Mouse (Mus musculus) midbrain, embryonic 13.5 days (tissue): ENCODE data around the gene Tmem50b. TPM values are rescaled to one million over a fixed set of nuclear protein-coding genes. Genes with fewer than 3 reads are reported as not detected.

ENCODE experiments used
- ATAC-seq: fragments of 200-750 bp; cut with Nextera tagmentation; 2 replicates; pipeline ENCODE4 v1.8.0; 2017; ENCODE audit warnings: mild to moderate bottlenecking, moderate TSS enrichment, moderate library complexity
- H3K27ac ChIP-seq: fragments of 300-500 bp; sonication (generic); 2 replicates; pipeline ENCODE4 v1.5.1; 2015; ENCODE audit warnings: inconsistent platforms, mild to moderate bottlenecking, moderate library complexity
- H3K27me3 ChIP-seq: fragments of 300-500 bp; sonication (generic); 2 replicates; pipeline ENCODE4 v1.6.1; 2015; ENCODE audit warnings: mild to moderate bottlenecking, inconsistent platforms
- H3K36me3 ChIP-seq: fragments of 300-500 bp; sonication (generic); 2 replicates; pipeline ENCODE4 v1.6.1; 2015; ENCODE audit warnings: mild to moderate bottlenecking, inconsistent platforms
- H3K4me1 ChIP-seq: fragments of 300-500 bp; sonication (generic); replicated peaks from 2 replicates; pipeline ENCODE4 v1.6.1; 2015; ENCODE audit warnings: inconsistent platforms
- H3K4me2 ChIP-seq: fragments of 300-500 bp; sonication (generic); replicated peaks from 2 replicates; pipeline ENCODE4 v1.6.1; 2015; ENCODE audit warnings: moderate library complexity, mild to moderate bottlenecking, inconsistent platforms
- H3K4me3 ChIP-seq: fragments of 300-500 bp; sonication (generic); replicated peaks from 2 replicates; pipeline ENCODE4 v1.5.1; 2015; ENCODE audit warnings: mild to moderate bottlenecking, inconsistent platforms
- H3K9ac ChIP-seq: fragments of 300-500 bp; sonication (generic); replicated peaks from 2 replicates; pipeline ENCODE4 v1.6.1; 2015; ENCODE audit warnings: mild to moderate bottlenecking, inconsistent platforms
- H3K9me3 ChIP-seq: fragments of 300-500 bp; sonication (generic); 2 replicates; pipeline ENCODE4 v1.6.1; 2016; ENCODE audit warnings: mild to moderate bottlenecking, inconsistent platforms
- WGBS: fragments of 180-500 bp; shearing (Covaris S2); methylation state at CpG from one replicate; pipeline ENCODE4 v1.1.7; 2015; 5-methylcytosine and 5-hydroxymethylcytosine counted together
- polyA plus RNA-seq: library from polyadenylated mRNA; unstranded; fragments of >200 nt; fragmentation: Nextera tagmentation; extraction: Ambion mirVana; gene quantifications from 2 replicates; pipeline ENCODE4 v1.2.1, GENCODE M21; 2015

Gene Tmem50b
- polyA plus RNA-seq, 1 experiment from 2014 or later = 55.1 TPM

DNA sequence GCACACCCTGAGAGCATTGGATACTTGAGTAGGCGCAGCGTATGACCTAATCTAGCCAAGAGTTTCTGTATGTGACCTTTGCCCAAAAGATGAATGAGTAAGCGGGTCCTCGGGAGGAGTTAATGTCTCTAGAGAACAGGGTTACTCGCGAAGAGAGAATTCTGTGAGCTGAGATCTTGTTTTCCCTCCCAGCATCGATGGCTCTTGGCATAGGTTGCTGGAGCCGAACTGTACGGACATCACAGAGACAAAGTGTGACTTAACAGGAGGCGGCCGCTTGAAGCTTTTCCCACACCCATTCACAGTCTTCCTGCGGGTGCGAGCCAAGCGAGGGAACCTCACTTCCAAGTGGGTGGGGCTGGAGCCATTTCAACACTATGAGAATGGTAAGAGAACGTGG is 39.9 kb downstream of the Tmem50b start:
- H3K9ac ChIP-seq = no peak overlapping the region
- H3K4me2 ChIP-seq = no peak overlapping the region
- 92% methylated on average over 15 of the region's 15 CpGs for WGBS
- H3K4me1 ChIP-seq = peaks cover 9% of the 10 kb centered on the region
- no peak overlapping the region for H3K27ac ChIP-seq
- no peaks in the 10 kb centered on the region for H3K9me3 ChIP-seq
- ATAC-seq = no peak
- peaks cover 49% of the 10 kb centered on the region for H3K36me3 ChIP-seq
- no peaks in the 10 kb centered on the region for H3K27me3 ChIP-seq
- H3K4me3 ChIP-seq = no peak overlapping the region

DNA sequence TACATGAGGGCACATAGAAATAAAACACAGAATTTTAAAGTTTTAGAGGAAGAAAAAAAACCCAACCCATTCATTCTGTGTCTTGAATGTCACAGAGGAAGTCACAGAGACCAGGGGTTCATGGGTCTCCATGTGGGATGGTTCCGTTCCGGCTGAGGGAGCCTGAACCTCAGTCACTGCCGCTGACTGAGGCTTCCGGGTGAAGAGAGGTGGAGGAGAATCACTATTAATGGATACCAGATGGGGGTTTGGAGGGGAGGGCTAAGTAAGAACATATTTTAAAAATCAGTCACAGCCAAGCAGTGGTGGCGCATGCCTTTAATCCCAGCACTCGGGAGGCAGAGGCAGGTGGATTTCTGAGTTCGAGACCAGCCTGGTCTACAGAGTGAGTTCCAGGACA is 40.4 kb downstream of the Tmem50b start:
- ATAC-seq = no peak
- WGBS = 86% methylated on average over 7 of the region's 7 CpGs
- no peaks in the 10 kb centered on the region for H3K27me3 ChIP-seq

DNA sequence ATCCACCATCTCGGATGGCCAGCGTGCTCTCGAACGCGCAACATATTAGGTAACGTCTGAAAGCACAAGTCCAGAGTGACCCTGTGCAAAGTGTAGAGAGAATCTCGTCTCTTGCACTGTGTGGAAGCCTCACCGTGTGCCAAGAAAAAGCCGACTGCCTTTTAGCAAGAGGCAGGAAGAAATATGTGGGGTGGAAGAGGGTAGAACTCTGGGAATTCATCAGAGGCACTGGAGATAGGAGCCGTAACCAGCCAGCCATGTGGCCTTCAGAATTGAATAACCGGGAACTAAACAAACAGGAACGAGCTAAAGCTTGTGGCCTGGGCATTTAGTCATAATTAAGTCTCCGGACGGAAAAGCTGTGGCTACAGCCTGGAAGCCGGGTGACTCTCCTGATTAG is 40.9 kb downstream of the Tmem50b start:
- no peak for ATAC-seq
- H3K4me2 ChIP-seq = no peak overlapping the region
- peaks cover 40% of the 10 kb centered on the region for H3K36me3 ChIP-seq
- peaks cover 9% of the 10 kb centered on the region for H3K4me1 ChIP-seq
- WGBS = 88% methylated on average over 15 of the region's 15 CpGs
- H3K27ac ChIP-seq = no peak overlapping the region
- H3K4me3 ChIP-seq = no peak overlapping the region
- H3K9ac ChIP-seq = no peak overlapping the region
- no peaks in the 10 kb centered on the region for H3K27me3 ChIP-seq
- no peaks in the 10 kb centered on the region for H3K9me3 ChIP-seq

More for the DNA sequence above, 40.4 kb downstream of the Tmem50b start:
- H3K27ac ChIP-seq = no peak overlapping the region
- no peak overlapping the region for H3K4me3 ChIP-seq
- H3K36me3 ChIP-seq = peaks cover 45% of the 10 kb centered on the region
- no peak overlapping the region for H3K9ac ChIP-seq
- peaks cover 9% of the 10 kb centered on the region for H3K4me1 ChIP-seq
- no peaks in the 10 kb centered on the region for H3K9me3 ChIP-seq
- H3K4me2 ChIP-seq = no peak overlapping the region

DNA sequence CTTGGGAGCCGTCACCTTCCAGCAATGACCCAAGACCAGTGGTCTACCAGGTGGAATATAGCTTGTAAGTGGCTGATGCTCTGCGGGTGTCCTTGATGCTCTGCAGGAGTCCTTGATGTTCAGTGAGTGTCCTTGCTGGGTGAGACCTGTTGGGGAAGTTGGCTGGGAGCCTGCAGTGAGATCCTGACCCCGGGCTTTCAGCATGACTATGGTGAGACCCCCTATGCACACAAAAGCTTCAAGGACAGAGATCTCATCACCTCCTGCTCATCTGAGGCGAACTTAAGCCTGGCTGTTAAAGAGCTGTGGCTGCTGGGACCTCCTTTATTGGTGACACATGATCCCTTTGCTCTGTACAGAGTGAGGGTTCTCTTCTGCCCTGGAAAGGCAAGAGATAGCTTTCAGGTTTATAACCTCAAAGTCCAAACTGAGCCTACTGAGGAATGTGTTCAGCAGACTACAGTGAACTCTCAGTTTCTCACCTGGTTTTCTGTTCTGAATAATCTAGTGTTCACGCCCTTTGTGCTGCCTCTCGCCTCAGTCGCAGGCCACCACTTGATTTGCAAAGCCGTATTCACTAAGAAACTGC is 42.5 kb downstream of the Tmem50b start:
- Histone ChIP-seq H3K4me3 (no peak overlapping the region), H3K9ac (no peak overlapping the region), H3K27me3 (no peaks in the 10 kb centered on the region), H3K9me3 (no peaks in the 10 kb centered on the region), H3K27ac (no peak overlapping the region), H3K4me2 (no peak overlapping the region), H3K4me1 (peaks cover 15% of the 10 kb centered on the region), H3K36me3 (peaks cover 35% of the 10 kb centered on the region)
- ATAC-seq = no peak
- WGBS = 83% methylated on average over 8 of the region's 8 CpGs

DNA sequence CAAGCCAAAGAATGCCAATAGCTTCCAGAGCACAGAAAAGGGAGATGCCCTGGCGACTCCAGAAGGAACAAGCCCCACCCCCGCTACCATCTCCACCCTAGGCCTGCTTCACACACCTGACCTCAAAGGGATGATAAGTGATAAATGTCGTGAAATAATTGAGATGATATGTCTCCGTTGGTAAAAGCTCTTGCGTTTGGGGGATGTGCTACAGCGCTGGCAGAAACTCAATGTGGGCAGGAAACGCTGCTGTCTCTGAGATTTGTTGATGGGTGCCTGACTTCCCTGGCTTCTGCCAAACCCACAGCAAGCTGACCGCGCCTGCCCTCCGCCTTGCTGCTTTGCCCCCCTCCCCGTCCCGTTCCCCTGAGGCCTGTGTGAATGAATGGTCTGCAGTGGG is 44.0 kb downstream of the Tmem50b start:
- H3K27ac ChIP-seq = no peak overlapping the region
- H3K9me3 ChIP-seq = no peaks in the 10 kb centered on the region
- H3K36me3 ChIP-seq = peaks cover 26% of the 10 kb centered on the region
- no peaks in the 10 kb centered on the region for H3K27me3 ChIP-seq
- H3K4me3 ChIP-seq = no peak overlapping the region
- WGBS = 70% methylated on average over 12 of the region's 12 CpGs
- ATAC-seq = no peak
- 0 out of 2 replicates have a peak overlapping the region, but pooled peaks have one; percentile 23 for H3K9ac ChIP-seq
- H3K4me2 ChIP-seq = no peak overlapping the region
- H3K4me1 ChIP-seq = peaks cover 28% of the 10 kb centered on the region

DNA sequence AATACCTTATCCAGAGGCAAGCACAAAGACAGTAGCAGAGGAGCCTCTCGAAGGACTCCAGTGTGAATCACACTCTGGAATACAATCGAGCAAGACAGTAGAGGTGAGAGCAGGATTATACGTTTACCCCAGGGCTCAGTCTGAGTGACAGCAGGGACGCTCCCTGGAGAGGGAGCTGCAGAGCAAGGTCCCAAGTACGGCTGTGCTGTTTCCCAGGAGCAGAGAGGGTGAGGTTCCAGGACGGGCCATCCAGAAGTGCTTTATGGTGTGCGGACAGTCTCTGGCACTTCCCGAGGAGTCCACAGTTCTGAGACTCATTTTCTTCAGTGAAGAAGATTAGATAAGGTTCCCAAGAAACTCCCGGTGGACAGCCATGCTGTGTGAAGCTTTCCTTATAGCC is 45.5 kb downstream of the Tmem50b start:
- peaks cover 15% of the 10 kb centered on the region for H3K36me3 ChIP-seq
- H3K4me2 ChIP-seq = no peak overlapping the region
- no peak for ATAC-seq
- H3K4me1 ChIP-seq = peaks cover 41% of the 10 kb centered on the region
- no peak overlapping the region for H3K27ac ChIP-seq
- WGBS = 58% methylated on average over 9 of the region's 9 CpGs
- H3K9me3 ChIP-seq = no peaks in the 10 kb centered on the region
- no peak overlapping the region for H3K9ac ChIP-seq
- no peaks in the 10 kb centered on the region for H3K27me3 ChIP-seq
- no peak overlapping the region for H3K4me3 ChIP-seq

DNA sequence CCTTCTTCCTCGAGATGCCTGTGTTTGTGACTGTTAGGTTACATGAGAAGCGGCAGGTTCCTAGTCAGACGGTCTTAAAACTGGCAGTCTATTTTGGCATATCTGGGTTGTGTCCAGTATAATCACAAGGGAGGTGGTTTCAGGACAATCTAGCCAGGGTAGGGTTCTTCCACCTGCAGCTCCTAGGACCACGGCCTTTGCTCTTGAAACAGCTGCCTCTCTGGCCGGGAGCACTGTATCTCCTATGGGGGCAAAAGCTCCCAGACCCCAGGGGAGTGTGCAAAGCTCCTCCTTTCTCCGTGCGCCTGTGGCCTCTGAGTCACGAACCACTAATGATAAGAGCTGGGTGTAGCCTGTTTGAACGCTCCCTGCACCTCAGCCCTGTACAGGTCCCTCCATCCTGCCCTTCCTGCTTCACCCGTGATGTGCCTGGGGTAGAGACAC is 46.5 kb downstream of the Tmem50b start:
- WGBS = 75% methylated on average over 10 of the region's 10 CpGs
- Histone ChIP-seq H3K27me3 (peaks cover 3% of the 10 kb centered on the region; the same call in 1 of the 2 replicates), H3K9me3 (no peaks in the 10 kb centered on the region), H3K4me2 (no peak overlapping the region), H3K4me1 (peaks cover 43% of the 10 kb centered on the region), H3K36me3 (peaks cover 14% of the 10 kb centered on the region), H3K4me3 (no peak overlapping the region), H3K9ac (no peak overlapping the region), H3K27ac (no peak overlapping the region)
- ATAC-seq = no peak

GRCm38 (mm10) chr16:91549616-91550015 is 48.0 kb downstream of the Tmem50b start:
- H3K36me3 ChIP-seq = no peaks in the 10 kb centered on the region
- no peak overlapping the region for H3K4me2 ChIP-seq
- no peaks in the 10 kb centered on the region for H3K9me3 ChIP-seq
- peaks cover 12% of the 10 kb centered on the region; the same call in 1 of the 2 replicates for H3K27me3 ChIP-seq
- ATAC-seq = no peak
- no peak overlapping the region for H3K9ac ChIP-seq
- peaks cover 43% of the 10 kb centered on the region for H3K4me1 ChIP-seq
- H3K27ac ChIP-seq = no peak overlapping the region
- 57% methylated on average over 5 of the region's 5 CpGs for WGBS
- H3K4me3 ChIP-seq = no peak overlapping the region

DNA sequence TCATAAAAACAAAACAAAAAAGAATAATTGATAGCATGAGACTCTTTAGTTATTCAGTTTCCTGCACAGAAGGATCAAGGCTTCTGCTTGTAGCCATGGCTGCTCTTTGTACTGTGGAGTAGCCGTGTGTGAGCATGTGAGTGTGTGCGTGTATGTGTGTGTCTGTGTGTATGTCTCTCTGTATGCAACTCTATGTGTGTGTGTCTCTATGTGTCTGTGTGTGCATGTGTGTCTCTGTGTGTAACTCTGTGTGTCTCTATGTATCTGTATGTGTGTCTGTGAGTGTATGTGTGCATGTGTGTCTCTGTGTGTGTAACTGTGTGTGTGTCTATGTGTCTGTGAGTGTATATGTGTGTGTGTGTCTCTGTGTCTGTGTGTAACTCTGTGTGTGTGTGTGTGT is 48.6 kb downstream of the Tmem50b start:
- no peaks in the 10 kb centered on the region for H3K9me3 ChIP-seq
- peaks cover 43% of the 10 kb centered on the region for H3K4me1 ChIP-seq
- H3K9ac ChIP-seq = 0 out of 2 replicates have a peak overlapping the region, but pooled peaks have one; percentile 24
- H3K27ac ChIP-seq = no peak overlapping the region
- peaks cover 12% of the 10 kb centered on the region; the same call in 1 of the 2 replicates for H3K27me3 ChIP-seq
- peak overlapping the region; percentile 18 for H3K4me3 ChIP-seq
- WGBS = 72% methylated on average over 2 of the region's 2 CpGs
- no peak for ATAC-seq
- no peaks in the 10 kb centered on the region for H3K36me3 ChIP-seq
- H3K4me2 ChIP-seq = peak overlapping the region; percentile 87

DNA sequence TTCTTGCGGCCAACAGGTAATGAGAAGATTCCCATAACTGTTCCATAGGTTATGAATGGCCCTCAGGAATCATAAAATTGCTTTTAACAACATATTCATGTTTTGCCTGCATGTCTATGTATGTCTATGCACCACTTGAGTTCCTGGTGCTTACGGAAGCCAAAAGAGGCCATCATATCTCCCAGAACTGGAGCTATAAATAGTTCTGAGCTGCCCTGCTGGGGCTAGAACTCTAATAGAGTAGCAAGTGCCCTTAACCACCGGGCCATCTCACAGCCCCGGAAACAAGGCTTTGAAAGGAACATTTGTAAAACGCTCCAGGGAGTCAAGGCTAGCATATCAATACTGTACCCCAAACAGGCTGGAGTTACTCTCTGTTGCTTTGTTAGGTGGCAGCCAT is 49.0 kb downstream of the Tmem50b start:
- Histone ChIP-seq H3K27ac (no peak overlapping the region), H3K9me3 (no peaks in the 10 kb centered on the region), H3K4me2 (peak overlapping the region; percentile 87), H3K36me3 (no peaks in the 10 kb centered on the region), H3K27me3 (peaks cover 12% of the 10 kb centered on the region; the same call in 1 of the 2 replicates), H3K4me1 (peaks cover 40% of the 10 kb centered on the region), H3K9ac (0 out of 2 replicates have a peak overlapping the region, but pooled peaks have one; percentile 24), H3K4me3 (peak overlapping the region; percentile 18)
- WGBS = 52% methylated on average over 5 of the region's 5 CpGs
- ATAC-seq = no peak

GRCm38 (mm10) chr16:91547974-91548373 is 49.6 kb downstream of the Tmem50b start:
- 66% methylated on average over 5 of the region's 5 CpGs for WGBS
- Histone ChIP-seq H3K9ac (peak overlapping the region; percentile 96), H3K36me3 (no peaks in the 10 kb centered on the region), H3K4me2 (peak overlapping the region; percentile 87), H3K4me1 (peaks cover 35% of the 10 kb centered on the region), H3K9me3 (no peaks in the 10 kb centered on the region), H3K27me3 (peaks cover 12% of the 10 kb centered on the region; the same call in 1 of the 2 replicates), H3K4me3 (peak overlapping the region; percentile 90), H3K27ac (no peak overlapping the region)
- ATAC-seq = no peak

- H3K4me1 ChIP-seq = peaks cover 36% of the 10 kb centered on the region
- ATAC-seq = peak; percentile 91
- peak within 1 kb of the TSS; percentile 87 for H3K4me2 ChIP-seq
- peak within 1 kb of the TSS; percentile 9; the same call in 1 of the 2 replicates for H3K27ac ChIP-seq
- H3K4me3 ChIP-seq = peak within 1 kb of the TSS; percentile 90
- H3K9ac ChIP-seq = peak within 1 kb of the TSS; percentile 96
- H3K27me3 ChIP-seq = peaks cover 12% of the 10 kb centered on the region; the same call in 1 of the 2 replicates
- 1% methylated on average over 49 of the region's 74 CpGs for WGBS
- H3K9me3 ChIP-seq = no peaks in the 10 kb centered on the region
- H3K36me3 ChIP-seq = no peaks in the 10 kb centered on the region
Measured at GRCm38 (mm10) chr16:91546836-91547741, 50.5 kb downstream of the Tmem50b start, which contains the start of gene Ifngr2. Gene Ifngr2, plus strand, starts transcription at chr16:91547072.
